Mouse (Mus musculus) stomach, embryonic 14.5 days (tissue): ENCODE measurements around the gene Gm16181. TPM values are rescaled to one million over a fixed set of nuclear protein-coding genes. Genes with fewer than 3 reads are reported as not detected.

ENCODE experiments used
- ATAC-seq: fragments of 200-750 bp; cut with Nextera tagmentation; 2 replicates; pipeline ENCODE4 v1.8.0; 2017; ENCODE audit warnings: low read depth, moderate TSS enrichment; ENCODE audit not compliant: insufficient number of reproducible peaks, insufficient read depth, low FRiP score
- H3K27ac ChIP-seq: fragments of 300-500 bp; sonication (generic); 2 replicates; pipeline ENCODE4 v1.5.1; 2014; ENCODE audit warnings: mild to moderate bottlenecking, low read length, moderate library complexity, mixed read lengths
- H3K27me3 ChIP-seq: fragments of 300-500 bp; sonication (generic); 2 replicates; pipeline ENCODE4 v1.6.1; 2014; ENCODE audit warnings: low read length, control low read depth, mixed read lengths; ENCODE audit not compliant: control insufficient read depth, insufficient read depth
- H3K36me3 ChIP-seq: fragments of 300-500 bp; sonication (generic); 2 replicates; pipeline ENCODE4 v1.6.1; 2014; ENCODE audit warnings: mild to moderate bottlenecking, control low read depth, low read length, moderate library complexity, mixed read lengths; ENCODE audit not compliant: control insufficient read depth, insufficient read depth
- H3K4me1 ChIP-seq: fragments of 300-500 bp; sonication (generic); 2 replicates; pipeline ENCODE4 v1.6.1; 2014; ENCODE audit warnings: low read length, control low read depth, mixed read lengths; ENCODE audit not compliant: control insufficient read depth, insufficient read depth
- H3K4me2 ChIP-seq: fragments of 300-500 bp; sonication (generic); replicated peaks from 2 replicates; pipeline ENCODE4 v1.6.1; 2014; ENCODE audit warnings: low read depth, low read length, control low read depth
- H3K4me3 ChIP-seq: fragments of 300-500 bp; sonication (generic); 2 replicates; pipeline ENCODE4 v1.5.1; 2014; ENCODE audit warnings: low read depth, low read length, control low read depth
- H3K9ac ChIP-seq: fragments of 300-500 bp; sonication (generic); replicated peaks from 2 replicates; pipeline ENCODE4 v1.6.1; 2014; ENCODE audit warnings: low read depth, mild to moderate bottlenecking, control low read depth, low read length, moderate library complexity, mixed read lengths
- H3K9me3 ChIP-seq: fragments of 300-500 bp; sonication (generic); 2 replicates; pipeline ENCODE4 v1.6.1; 2016; ENCODE audit warnings: low read depth, low read length, control low read depth; ENCODE audit not compliant: control insufficient read depth
- WGBS: fragments of 180-500 bp; shearing (Covaris S2); extraction: QIAGEN DNeasy Blood & Tissue Kit; methylation state at CpG from one replicate; pipeline ENCODE4 v1.1.7; 2014; 5-methylcytosine and 5-hydroxymethylcytosine counted together
- polyA plus RNA-seq: library from polyadenylated mRNA; unstranded; fragments of >200 nt; fragmentation: Nextera tagmentation; extraction: Ambion mirVana; gene quantifications from 2 replicates; pipeline ENCODE4 v1.2.1, GENCODE M21; 2014

Gm16181 gene
- polyA plus RNA-seq, 1 experiment from 2014 or later = not detected

- Histone ChIP-seq H3K9me3 (no peaks in the 10 kb centered on the region), H3K36me3 (no peaks in the 10 kb centered on the region), H3K4me2 (no peak overlapping the region), H3K27ac (no peak overlapping the region), H3K4me1 (peaks cover 28% of the 10 kb centered on the region), H3K27me3 (no peaks in the 10 kb centered on the region), H3K9ac (no peak overlapping the region), H3K4me3 (no peak overlapping the region)
- 89% methylated on average over 12 of the region's 12 CpGs for WGBS
- ATAC-seq = no peak
Measured at GRCm38 (mm10) chr17:35237504-35237903, 16.9 kb downstream of the Gm16181 start.

- Histone ChIP-seq H3K4me2 (no peak overlapping the region), H3K4me3 (no peak overlapping the region), H3K27me3 (no peaks in the 10 kb centered on the region), H3K9ac (no peak overlapping the region), H3K4me1 (peaks cover 23% of the 10 kb centered on the region), H3K27ac (peak overlapping the region; percentile 98; the same call in 1 of the 2 replicates), H3K9me3 (no peaks in the 10 kb centered on the region), H3K36me3 (peaks cover 17% of the 10 kb centered on the region)
- ATAC-seq = no peak
- WGBS = 78% methylated on average over 5 of the region's 5 CpGs
Measured at GRCm38 (mm10) chr17:35239700-35240099, 19.1 kb downstream of the Gm16181 start.

GRCm38 (mm10) chr17:35240384-35241304, 20.0 kb downstream of the Gm16181 start:
- Histone ChIP-seq H3K4me2 (peak overlapping the region; percentile 47), H3K27ac (peak overlapping the region; percentile 98), H3K9me3 (no peaks in the 10 kb centered on the region), H3K4me1 (peaks cover 27% of the 10 kb centered on the region), H3K36me3 (peaks cover 26% of the 10 kb centered on the region), H3K9ac (peak overlapping the region; percentile 37), H3K27me3 (no peaks in the 10 kb centered on the region), H3K4me3 (peak overlapping the region; percentile 92)
- WGBS = 25% methylated on average over 12 of the region's 12 CpGs
- 0 out of 2 replicates have a peak, but pooled peaks have one; percentile 1 for ATAC-seq

- peak within 1 kb of the TSS; percentile 92 for H3K4me3 ChIP-seq
- no peaks in the 10 kb centered on the region for H3K9me3 ChIP-seq
- peak within 1 kb of the TSS; percentile 98 for H3K27ac ChIP-seq
- H3K9ac ChIP-seq = peak within 1 kb of the TSS; percentile 95
- H3K27me3 ChIP-seq = no peaks in the 10 kb centered on the region
- H3K4me1 ChIP-seq = peaks cover 27% of the 10 kb centered on the region
- under 1% methylated on average over 69 of the region's 69 CpGs for WGBS
- peaks cover 34% of the 10 kb centered on the region for H3K36me3 ChIP-seq
- peak within 1 kb of the TSS; percentile 93 for H3K4me2 ChIP-seq
- peak; percentile 90 for ATAC-seq
Measured at GRCm38 (mm10) chr17:35241305-35242014, 20.8 kb downstream of the Gm16181 start, which contains the start of gene Ddx39b. Gene Ddx39b (plus strand): TSS chr17:35241746.

GRCm38 (mm10) chr17:35242015-35242941, 21.6 kb downstream of the Gm16181 start:
- Histone ChIP-seq H3K4me2 (peak overlapping the region; percentile 93), H3K27ac (peak overlapping the region; percentile 98), H3K4me1 (peaks cover 27% of the 10 kb centered on the region), H3K9ac (peak overlapping the region; percentile 95), H3K27me3 (no peaks in the 10 kb centered on the region), H3K4me3 (peak overlapping the region; percentile 92), H3K9me3 (no peaks in the 10 kb centered on the region), H3K36me3 (peaks cover 42% of the 10 kb centered on the region)
- WGBS = under 1% methylated on average over 50 of the region's 55 CpGs
- peak; percentile 48; the same call in 1 of the 2 replicates for ATAC-seq

- WGBS = 5% methylated on average over 16 of the region's 16 CpGs
- Histone ChIP-seq H3K27me3 (no peaks in the 10 kb centered on the region), H3K27ac (peak overlapping the region; percentile 98), H3K9me3 (no peaks in the 10 kb centered on the region), H3K36me3 (peaks cover 50% of the 10 kb centered on the region), H3K4me1 (peaks cover 27% of the 10 kb centered on the region), H3K9ac (peak overlapping the region; percentile 95), H3K4me2 (peak overlapping the region; percentile 93), H3K4me3 (peak overlapping the region; percentile 92)
- ATAC-seq = no peak
Measured at GRCm38 (mm10) chr17:35243086-35243485, 22.5 kb downstream of the Gm16181 start.

- H3K4me3 ChIP-seq = no peak overlapping the region
- peaks cover 69% of the 10 kb centered on the region for H3K36me3 ChIP-seq
- no peak overlapping the region for H3K27ac ChIP-seq
- no peaks in the 10 kb centered on the region for H3K9me3 ChIP-seq
- H3K4me1 ChIP-seq = peaks cover 26% of the 10 kb centered on the region
- ATAC-seq = no peak
- 0 out of 2 replicates have a peak overlapping the region, but pooled peaks have one; percentile 4 for H3K9ac ChIP-seq
- no peak overlapping the region for H3K4me2 ChIP-seq
- H3K27me3 ChIP-seq = no peaks in the 10 kb centered on the region
- WGBS = 73% methylated on average over 2 of the region's 2 CpGs
Measured at GRCm38 (mm10) chr17:35244999-35245398, 24.4 kb downstream of the Gm16181 start.
